Mouse (Mus musculus) midbrain, postnatal 0 days (tissue): ENCODE measurements around the gene Zfp866. TPM values are rescaled to one million over a fixed set of nuclear protein-coding genes. Genes with fewer than 3 reads are reported as not detected.

ENCODE experiments used
- ATAC-seq: fragments of 200-750 bp; cut with Nextera tagmentation; 2 replicates; pipeline ENCODE4 v1.8.0; 2017; ENCODE audit warnings: moderate number of reproducible peaks, mild to moderate bottlenecking, moderate TSS enrichment, moderate library complexity; ENCODE audit not compliant: low FRiP score
- DNase-seq: peaks from one replicate; pipeline ENCODE4 v3.0.0-alpha.2; 2015; ENCODE audit warnings: low spot score
- H3K27ac ChIP-seq: fragments of 300-500 bp; sonication (generic); 2 replicates; pipeline ENCODE4 v1.5.1; 2014; ENCODE audit warnings: low read depth, mild to moderate bottlenecking, low read length, mixed read lengths
- H3K27me3 ChIP-seq: fragments of 300-500 bp; sonication (generic); 2 replicates; pipeline ENCODE4 v1.6.1; 2014; ENCODE audit warnings: low read length, control low read depth, mixed read lengths; ENCODE audit not compliant: insufficient read depth
- H3K36me3 ChIP-seq: fragments of 300-500 bp; sonication (generic); 2 replicates; pipeline ENCODE4 v1.6.1; 2014; ENCODE audit warnings: low read length, control low read depth, mixed read lengths; ENCODE audit not compliant: insufficient read depth
- H3K4me1 ChIP-seq: fragments of 300-500 bp; sonication (generic); 2 replicates; pipeline ENCODE4 v1.6.1; 2014; ENCODE audit warnings: mild to moderate bottlenecking, control low read depth, antibody characterized with exemption, low read length, mixed read lengths; ENCODE audit not compliant: insufficient read depth
- H3K4me2 ChIP-seq: fragments of 300-500 bp; sonication (generic); 2 replicates; pipeline ENCODE4 v1.6.1; 2014; ENCODE audit warnings: low read depth, mild to moderate bottlenecking, low read length, mixed read lengths; ENCODE audit not compliant: poor library complexity, severe bottlenecking
- H3K4me3 ChIP-seq: fragments of 300-500 bp; sonication (generic); 2 replicates; pipeline ENCODE4 v1.5.1; 2014; ENCODE audit warnings: low read depth, mild to moderate bottlenecking, low read length, moderate library complexity
- H3K9ac ChIP-seq: fragments of 300-500 bp; sonication (generic); replicated peaks from 2 replicates; pipeline ENCODE4 v1.6.1; 2014; ENCODE audit warnings: mild to moderate bottlenecking, low read length, moderate library complexity, mixed read lengths; ENCODE audit not compliant: poor library complexity, severe bottlenecking
- H3K9me3 ChIP-seq: fragments of 300-500 bp; sonication (generic); 2 replicates; pipeline ENCODE4 v1.6.1; 2016; ENCODE audit warnings: low read length, control low read depth
- CTCF ChIP-seq: IDR thresholded peaks from 2 replicates; pipeline ENCODE4 v1.5.1; 2016; ENCODE audit warnings: antibody characterized with exemption, mild to moderate bottlenecking
- WGBS: fragments of 180-500 bp; shearing (Covaris S2); extraction: QIAGEN DNeasy Blood & Tissue Kit; methylation state at CpG from one replicate; pipeline ENCODE4 v1.1.7; 2014; 5-methylcytosine and 5-hydroxymethylcytosine counted together
- polyA plus RNA-seq: library from polyadenylated mRNA; unstranded; fragments of >200 nt; fragmentation: Nextera tagmentation; extraction: Ambion mirVana; gene quantifications from 2 replicates; pipeline ENCODE4 v1.2.1, GENCODE M21; 2015
- total RNA-seq: library from RNA; depleted of rRNA; stranded (reverse); fragments of >200 nt; gene quantifications from 2 replicates; pipeline ENCODE4 v1.2.3, GENCODE M21; 2014

Zfp866 gene
- total and polyA plus RNA-seq, 2 experiments from 2014 or later = 19.2 to 44.7 TPM

DNA sequence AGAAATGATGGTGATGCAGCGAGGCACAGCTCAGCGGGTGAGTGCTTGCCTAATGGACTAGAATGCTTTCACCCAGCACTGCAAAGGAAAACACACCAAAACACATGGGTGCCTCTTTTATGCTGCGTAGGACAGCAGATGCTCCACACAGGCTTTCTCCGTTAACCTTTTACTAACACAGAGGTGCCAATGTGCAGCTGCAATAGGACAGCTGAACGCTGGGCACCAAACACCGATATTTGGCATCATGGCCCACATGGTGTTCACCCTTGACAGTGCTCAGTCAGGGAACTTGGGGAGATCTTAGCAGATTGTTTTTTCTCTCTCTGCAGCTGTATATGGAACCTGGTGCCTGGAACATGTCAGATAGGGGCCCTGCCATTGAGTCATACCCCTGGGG, 3.9 kb upstream of the Zfp866 start:
- no peak for TF ChIP-seq CTCF
- WGBS = 94% methylated on average over 6 of the region's 6 CpGs
- DNase-seq (no peak), ATAC-seq (no peak)
- Histone ChIP-seq H3K36me3 (peaks cover 56% of the 10 kb centered on the region), H3K9ac (no peak overlapping the region), H3K27me3 (no peaks in the 10 kb centered on the region), H3K9me3 (no peaks in the 10 kb centered on the region), H3K4me2 (no peak overlapping the region), H3K4me3 (no peak overlapping the region), H3K27ac (no peak overlapping the region), H3K4me1 (peaks cover 4% of the 10 kb centered on the region; the same call in 1 of the 2 replicates)

DNA sequence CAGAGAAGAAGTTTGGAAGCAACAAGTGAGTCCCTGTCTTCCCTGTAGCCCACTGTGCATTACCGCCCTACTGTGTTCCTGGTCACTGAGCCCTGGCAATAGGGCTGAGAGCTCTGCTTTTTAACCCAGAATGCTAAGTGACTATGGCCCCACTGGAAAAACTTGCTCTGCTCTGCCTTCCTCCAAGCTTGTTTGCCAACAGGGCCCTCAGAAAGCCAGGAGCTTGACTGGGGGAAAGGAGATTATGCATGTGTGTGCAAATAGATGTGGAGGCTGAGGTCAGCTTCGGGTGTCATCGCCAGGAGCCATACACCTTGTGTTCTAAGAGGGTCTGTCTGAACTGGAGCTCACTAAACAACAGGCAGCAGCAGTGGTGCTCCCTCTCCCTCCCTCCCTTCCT, 3.1 kb upstream of the Zfp866 start:
- 95% methylated on average over 3 of the region's 3 CpGs for WGBS
- DNase-seq (no peak), ATAC-seq (no peak)
- H3K9ac ChIP-seq = no peak overlapping the region
- TF ChIP-seq CTCF = no peak
- no peak overlapping the region for H3K27ac ChIP-seq
- peaks cover 4% of the 10 kb centered on the region; the same call in 1 of the 2 replicates for H3K4me1 ChIP-seq
- H3K36me3 ChIP-seq = peaks cover 47% of the 10 kb centered on the region
- H3K4me2 ChIP-seq = no peak overlapping the region
- no peaks in the 10 kb centered on the region for H3K27me3 ChIP-seq
- H3K9me3 ChIP-seq = no peaks in the 10 kb centered on the region
- H3K4me3 ChIP-seq = no peak overlapping the region

DNA sequence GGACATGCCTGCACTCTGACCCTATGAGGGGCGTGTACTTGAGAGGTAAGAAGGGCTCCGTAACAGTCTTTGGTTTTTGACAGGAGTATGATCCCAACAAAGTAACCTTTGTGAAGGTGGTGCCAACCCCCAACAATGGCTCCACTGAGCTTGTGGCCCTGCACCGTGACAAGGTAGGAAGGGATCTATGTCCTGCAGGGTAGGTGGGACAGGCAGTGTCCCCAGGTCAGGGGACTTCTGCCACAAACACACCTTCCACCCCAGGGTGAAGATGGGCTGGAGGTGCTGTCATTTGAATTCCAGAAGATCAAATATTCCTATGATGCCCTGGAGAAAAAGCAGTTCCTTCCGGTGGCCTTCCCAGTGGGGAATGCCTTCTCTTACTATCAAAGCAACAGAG, 2.7 kb upstream of the Zfp866 start:
- H3K36me3 ChIP-seq = peaks cover 43% of the 10 kb centered on the region

DNA sequence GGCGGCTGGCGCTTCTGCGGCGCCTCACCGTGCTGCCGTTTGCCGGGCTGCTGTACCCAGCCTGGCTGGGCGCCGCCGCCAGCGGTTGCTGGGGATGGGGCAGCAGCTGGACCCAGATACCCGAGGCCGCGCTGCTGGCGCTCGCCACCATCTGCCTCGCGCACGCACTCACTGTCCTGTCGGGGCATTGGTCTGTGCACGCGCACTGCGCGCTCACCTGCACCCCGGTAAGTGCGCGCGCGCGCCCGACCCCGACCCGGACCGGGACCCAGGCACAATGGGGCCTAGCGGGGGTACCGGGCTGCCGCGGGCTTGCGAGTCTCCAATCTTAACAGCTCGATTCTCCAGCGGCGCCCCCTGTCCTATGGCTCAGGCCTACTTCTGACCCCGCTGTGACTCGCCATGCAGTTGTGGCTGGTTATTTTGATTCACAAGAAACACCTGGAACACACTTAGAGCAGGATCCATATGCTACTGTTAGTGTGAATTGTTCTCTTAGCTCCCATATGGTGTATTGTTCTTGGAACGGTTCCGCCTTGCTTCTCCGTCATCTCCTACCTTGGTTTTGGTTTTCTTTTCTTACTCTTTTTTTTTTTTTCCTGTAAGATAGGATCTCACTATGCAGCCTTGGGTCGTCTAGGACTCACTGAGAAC, 564 bp upstream of the Zfp866 start:
- no peak for TF ChIP-seq CTCF
- ATAC-seq = peak; percentile 70
- H3K4me3 ChIP-seq = peak overlapping the region; percentile 100
- peaks cover 22% of the 10 kb centered on the region for H3K36me3 ChIP-seq
- no peaks in the 10 kb centered on the region for H3K27me3 ChIP-seq
- H3K9me3 ChIP-seq = no peaks in the 10 kb centered on the region
- H3K27ac ChIP-seq = peak overlapping the region; percentile 77
- H3K9ac ChIP-seq = peak overlapping the region; percentile 94
- WGBS = under 1% methylated on average over 40 of the region's 48 CpGs
- peaks cover 4% of the 10 kb centered on the region; the same call in 1 of the 2 replicates for H3K4me1 ChIP-seq
- peak overlapping the region; percentile 92 for H3K4me2 ChIP-seq
- peak; percentile 23 for DNase-seq

More for the DNA sequence above, 2.7 kb upstream of the Zfp866 start:
- no peak for DNase-seq
- TF ChIP-seq CTCF = no peak
- H3K4me3 ChIP-seq = no peak overlapping the region
- H3K9ac ChIP-seq = no peak overlapping the region
- H3K4me1 ChIP-seq = peaks cover 4% of the 10 kb centered on the region; the same call in 1 of the 2 replicates
- WGBS = 91% methylated on average over 4 of the region's 4 CpGs
- H3K27me3 ChIP-seq = no peaks in the 10 kb centered on the region
- no peak overlapping the region for H3K27ac ChIP-seq
- no peak for ATAC-seq
- no peaks in the 10 kb centered on the region for H3K9me3 ChIP-seq
- H3K4me2 ChIP-seq = no peak overlapping the region

DNA sequence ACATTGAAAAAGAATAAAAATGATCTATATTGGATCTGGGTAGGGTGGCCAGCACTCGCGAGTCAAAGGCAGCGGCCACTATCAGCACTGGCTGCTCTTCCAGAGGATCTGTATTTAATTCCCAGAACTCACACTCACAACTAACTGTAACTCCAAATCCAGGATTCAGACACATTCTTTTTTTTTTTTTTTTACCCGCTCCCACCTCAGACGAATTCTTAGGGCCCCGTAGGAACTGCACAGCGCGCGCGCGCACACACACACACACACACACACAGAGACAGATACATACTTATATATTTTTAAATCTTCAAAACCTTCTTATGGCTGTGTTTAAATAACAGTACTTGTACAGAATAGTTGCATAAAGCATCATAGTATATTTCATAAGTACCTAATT, 614 bp downstream of the Zfp866 start:
- Histone ChIP-seq H3K4me2 (peak overlapping the region; percentile 92), H3K4me1 (peaks cover 4% of the 10 kb centered on the region; the same call in 1 of the 2 replicates), H3K27ac (peak overlapping the region; percentile 77; the same call in 1 of the 2 replicates), H3K36me3 (0 out of 2 replicates have a peak, but pooled peaks cover 13% of the 10 kb centered on the region), H3K9me3 (no peaks in the 10 kb centered on the region), H3K27me3 (no peaks in the 10 kb centered on the region), H3K4me3 (peak overlapping the region; percentile 100), H3K9ac (peak overlapping the region; percentile 94)
- no peak for DNase-seq
- 26% methylated on average over 11 of the region's 11 CpGs for WGBS
- TF ChIP-seq CTCF = no peak
- ATAC-seq = peak; percentile 8; the same call in 1 of the 2 replicates

DNA sequence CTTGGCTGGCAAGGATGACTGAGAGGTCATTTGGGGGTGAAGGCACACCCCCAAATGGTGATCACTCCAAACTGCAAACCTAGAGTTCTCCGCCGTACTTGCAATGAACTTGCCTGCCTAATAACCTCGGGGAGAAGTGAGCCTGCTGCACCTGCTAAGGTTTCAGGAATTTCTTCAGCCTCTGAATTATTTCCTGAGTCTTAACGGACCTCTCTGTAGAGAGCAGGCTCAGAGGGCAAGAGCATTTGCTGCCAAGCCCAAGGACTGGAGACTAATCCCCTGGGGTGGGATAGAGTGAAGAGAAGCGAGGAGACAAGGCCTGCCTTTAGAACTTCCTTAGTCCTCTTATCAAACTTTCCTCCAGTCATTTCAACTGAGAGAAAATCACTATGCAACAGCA, 1.2 kb downstream of the Zfp866 start:
- DNase-seq (no peak), ATAC-seq (no peak)
- 71% methylated on average over 5 of the region's 5 CpGs for WGBS
- no peak for TF ChIP-seq CTCF
- no peaks in the 10 kb centered on the region for H3K9me3 ChIP-seq
- H3K4me2 ChIP-seq = no peak overlapping the region; the same call in 1 of the 2 replicates
- H3K9ac ChIP-seq = no peak overlapping the region
- H3K4me3 ChIP-seq = no peak overlapping the region
- no peaks in the 10 kb centered on the region for H3K27me3 ChIP-seq
- peaks cover 4% of the 10 kb centered on the region; the same call in 1 of the 2 replicates for H3K4me1 ChIP-seq
- 0 out of 2 replicates have a peak, but pooled peaks cover 11% of the 10 kb centered on the region for H3K36me3 ChIP-seq
- no peak overlapping the region for H3K27ac ChIP-seq
